Mouse (Mus musculus) lung, embryonic 14.5 days (tissue): Measurements from ENCODE around the gene Grifin. TPM values are rescaled to one million over a fixed set of nuclear protein-coding genes. Genes with fewer than 3 reads are reported as not detected.

Experiments
- ATAC-seq: fragments of 200-750 bp; cut with Nextera tagmentation; 2 replicates; pipeline ENCODE4 v1.8.0; 2017; ENCODE audit warnings: mild to moderate bottlenecking, moderate TSS enrichment, moderate library complexity; ENCODE audit not compliant: insufficient read depth
- DNase-seq: peaks from one replicate; pipeline ENCODE4 v3.0.0-alpha.2; 2015
- H3K27ac ChIP-seq: fragments of 300-500 bp; sonication (generic); 2 replicates; pipeline ENCODE4 v1.5.1; 2014; ENCODE audit warnings: low read depth, mild to moderate bottlenecking, moderate library complexity
- H3K27me3 ChIP-seq: fragments of 300-500 bp; sonication (generic); 2 replicates; pipeline ENCODE4 v1.6.1; 2014; ENCODE audit warnings: low read length, control low read depth; ENCODE audit not compliant: insufficient read depth
- H3K36me3 ChIP-seq: fragments of 300-500 bp; sonication (generic); 2 replicates; pipeline ENCODE4 v1.6.1; 2014; ENCODE audit warnings: control low read depth; ENCODE audit not compliant: insufficient read depth
- H3K4me1 ChIP-seq: fragments of 300-500 bp; sonication (generic); 2 replicates; pipeline ENCODE4 v1.6.1; 2014; ENCODE audit warnings: antibody characterized with exemption, control low read depth; ENCODE audit not compliant: insufficient read depth
- H3K4me2 ChIP-seq: fragments of 300-500 bp; sonication (generic); 2 replicates; pipeline ENCODE4 v1.6.1; 2014; ENCODE audit warnings: mild to moderate bottlenecking
- H3K4me3 ChIP-seq: fragments of 300-500 bp; sonication (generic); 2 replicates; pipeline ENCODE4 v1.5.1; 2014; ENCODE audit warnings: low read depth, low read length
- H3K9ac ChIP-seq: fragments of 300-500 bp; sonication (generic); 2 replicates; pipeline ENCODE4 v1.6.1; 2014
- H3K9me3 ChIP-seq: fragments of 300-500 bp; sonication (generic); 2 replicates; pipeline ENCODE4 v1.6.1; 2016; ENCODE audit warnings: low read depth, low read length, control low read depth
- CTCF ChIP-seq: IDR thresholded peaks from 2 replicates; pipeline ENCODE4 v1.5.1; 2016; ENCODE audit warnings: antibody characterized with exemption, low read depth
- WGBS: fragments of 180-500 bp; shearing (Covaris S2); extraction: QIAGEN DNeasy Blood & Tissue Kit; methylation state at CpG from one replicate; pipeline ENCODE4 v1.1.7; 2014; 5-methylcytosine and 5-hydroxymethylcytosine counted together
- polyA plus RNA-seq: library from polyadenylated mRNA; unstranded; fragments of >200 nt; fragmentation: Nextera tagmentation; extraction: Ambion mirVana; gene quantifications from 2 replicates; pipeline ENCODE4 v1.2.1, GENCODE M21; 2014

The Grifin gene
- polyA plus RNA-seq, 1 experiment from 2014 or later = not detected

DNA sequence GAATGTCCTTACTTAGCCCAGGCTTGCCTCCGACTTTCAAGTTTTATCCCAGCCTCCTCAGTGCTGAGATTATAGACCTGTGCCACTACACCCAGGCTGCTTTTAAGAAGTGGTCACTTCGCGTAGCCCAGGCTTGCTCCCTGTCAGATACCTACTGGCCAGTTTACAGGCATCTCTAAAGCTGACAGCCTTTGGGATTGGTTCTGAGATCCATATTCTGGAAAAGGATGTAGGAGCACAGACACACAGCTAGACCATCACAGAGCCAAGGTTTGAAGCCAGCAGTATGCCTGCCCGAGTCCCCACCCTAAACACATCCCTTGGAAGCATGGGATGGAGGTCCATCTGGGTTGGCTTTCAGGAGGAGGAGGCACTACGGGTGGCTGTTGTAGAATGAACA lies 2.9 kb upstream of the Grifin start:
- Histone ChIP-seq H3K9ac (no peak overlapping the region), H3K27ac (no peak overlapping the region), H3K4me2 (no peak overlapping the region), H3K4me3 (no peak overlapping the region), H3K27me3 (no peaks in the 10 kb centered on the region), H3K9me3 (no peaks in the 10 kb centered on the region), H3K4me1 (peaks cover 9% of the 10 kb centered on the region), H3K36me3 (no peaks in the 10 kb centered on the region)
- WGBS = 89% methylated on average over 5 of the region's 5 CpGs
- DNase-seq (no peak), ATAC-seq (no peak)
- no peak for TF ChIP-seq CTCF

GRCm38 (mm10) chr5:140567321-140567720 lies 2.5 kb upstream of the Grifin start:
- Histone ChIP-seq H3K27me3 (no peaks in the 10 kb centered on the region), H3K4me1 (peaks cover 9% of the 10 kb centered on the region), H3K36me3 (no peaks in the 10 kb centered on the region), H3K4me2 (no peak overlapping the region), H3K9ac (no peak overlapping the region), H3K9me3 (no peaks in the 10 kb centered on the region), H3K4me3 (no peak overlapping the region), H3K27ac (no peak overlapping the region)
- TF ChIP-seq CTCF = no peak
- WGBS = 47% methylated on average over 11 of the region's 11 CpGs
- DNase-seq = peak; percentile 58
- peak; percentile 39; the same call in 1 of the 2 replicates for ATAC-seq

- no peak overlapping the region for H3K9ac ChIP-seq
- WGBS = 52% methylated on average over 4 of the region's 4 CpGs
- no peak for ATAC-seq
- H3K4me2 ChIP-seq = no peak overlapping the region
- H3K4me3 ChIP-seq = no peak overlapping the region
- TF ChIP-seq CTCF = no peak
- H3K4me1 ChIP-seq = peaks cover 9% of the 10 kb centered on the region
- no peak for DNase-seq
- no peaks in the 10 kb centered on the region for H3K9me3 ChIP-seq
- H3K27ac ChIP-seq = no peak overlapping the region; the same call in 1 of the 2 replicates
- no peaks in the 10 kb centered on the region for H3K36me3 ChIP-seq
- H3K27me3 ChIP-seq = no peaks in the 10 kb centered on the region
Measured at GRCm38 (mm10) chr5:140566271-140566670, 1.4 kb upstream of the Grifin start.

DNA sequence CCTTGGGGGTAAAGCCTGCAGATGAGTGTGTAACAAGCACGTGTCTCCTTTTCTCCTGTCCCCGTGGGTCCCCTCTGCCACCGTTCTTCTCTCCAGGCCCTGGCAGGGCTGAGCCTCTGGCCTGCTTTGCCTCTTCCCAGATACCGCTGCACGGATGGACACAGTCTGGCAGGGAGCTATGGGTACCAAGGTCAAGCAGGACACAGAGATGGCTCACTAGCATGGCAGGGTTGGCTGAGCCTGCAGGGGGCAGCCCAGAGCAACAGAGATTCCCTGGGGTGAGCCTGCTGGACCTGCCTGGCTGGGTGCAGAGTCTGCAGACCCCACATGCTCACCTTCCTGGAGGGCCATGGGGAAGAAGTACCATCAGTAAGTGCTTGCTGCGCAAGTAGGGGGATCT lies 985 bp upstream of the Grifin start:
- TF ChIP-seq CTCF = peak; percentile 74
- ATAC-seq = peak; percentile 12; the same call in 1 of the 2 replicates
- H3K27me3 ChIP-seq = no peaks in the 10 kb centered on the region
- no peaks in the 10 kb centered on the region for H3K36me3 ChIP-seq
- H3K4me2 ChIP-seq = no peak overlapping the region
- H3K9me3 ChIP-seq = no peaks in the 10 kb centered on the region
- H3K27ac ChIP-seq = no peak overlapping the region; the same call in 1 of the 2 replicates
- 72% methylated on average over 6 of the region's 6 CpGs for WGBS
- no peak overlapping the region for H3K4me3 ChIP-seq
- H3K9ac ChIP-seq = no peak overlapping the region
- peaks cover 9% of the 10 kb centered on the region for H3K4me1 ChIP-seq
- DNase-seq = peak; percentile 50

- no peaks in the 10 kb centered on the region for H3K27me3 ChIP-seq
- H3K9me3 ChIP-seq = no peaks in the 10 kb centered on the region
- H3K4me3 ChIP-seq = no peak overlapping the region
- DNase-seq (peak; percentile 61), ATAC-seq (peak; percentile 49; the same call in 1 of the 2 replicates)
- peaks cover 9% of the 10 kb centered on the region for H3K4me1 ChIP-seq
- TF ChIP-seq CTCF = no peak
- no peak overlapping the region for H3K4me2 ChIP-seq
- H3K27ac ChIP-seq = no peak overlapping the region; the same call in 1 of the 2 replicates
- no peak overlapping the region for H3K9ac ChIP-seq
- 27% methylated on average over 5 of the region's 5 CpGs for WGBS
- no peaks in the 10 kb centered on the region for H3K36me3 ChIP-seq
Measured at GRCm38 (mm10) chr5:140565451-140565850, 580 bp upstream of the Grifin start.

DNA sequence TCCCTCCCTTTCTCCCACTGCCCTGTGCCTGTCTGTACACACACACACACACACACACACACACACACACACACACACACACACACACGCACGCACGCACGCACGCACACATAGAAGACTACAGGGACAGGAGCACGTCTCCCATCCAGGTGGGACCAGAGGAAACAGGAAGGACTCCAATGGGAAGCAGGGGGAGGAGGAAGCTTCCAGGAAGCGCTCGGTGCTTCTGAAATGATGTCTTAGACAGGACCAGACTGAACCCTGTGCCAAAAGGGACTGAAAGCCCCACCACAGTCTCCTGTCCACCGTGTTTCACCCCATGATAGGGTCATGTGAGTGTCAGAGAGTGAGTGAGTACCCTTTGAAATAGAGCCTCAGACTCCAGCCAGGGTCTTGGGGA lies 2.3 kb downstream of the Grifin start:
- H3K36me3 ChIP-seq = no peaks in the 10 kb centered on the region
- no peak for ATAC-seq
- 71% methylated on average over 9 of the region's 9 CpGs for WGBS
- peaks cover 3% of the 10 kb centered on the region; the same call in 1 of the 2 replicates for H3K4me1 ChIP-seq
- no peak overlapping the region for H3K9ac ChIP-seq
- no peak overlapping the region for H3K4me2 ChIP-seq
- TF ChIP-seq CTCF = no peak
- H3K4me3 ChIP-seq = no peak overlapping the region
- H3K27me3 ChIP-seq = no peaks in the 10 kb centered on the region
- H3K27ac ChIP-seq = no peak overlapping the region
- no peaks in the 10 kb centered on the region for H3K9me3 ChIP-seq
- DNase-seq = no peak

DNA sequence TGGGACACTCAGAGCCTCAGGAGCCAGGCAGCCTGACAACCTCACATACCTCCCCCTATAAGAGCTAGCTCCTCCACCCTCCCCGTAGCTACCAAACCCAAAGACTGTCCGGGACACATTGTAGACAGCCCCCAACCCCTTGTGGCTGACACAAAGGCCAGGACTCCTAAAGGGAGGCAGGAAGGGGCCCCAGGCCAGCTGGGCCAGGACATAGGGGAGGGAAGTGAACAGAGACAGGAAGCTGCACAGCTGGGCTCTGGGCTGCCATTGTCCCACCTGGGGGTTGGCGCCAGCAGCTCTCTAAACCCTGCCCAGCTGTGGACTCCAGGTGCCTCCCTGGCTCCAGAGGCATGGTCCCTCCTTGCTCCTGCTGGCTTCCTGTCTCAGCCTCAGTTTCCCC lies 8.0 kb downstream of the Grifin start:
- no peak for TF ChIP-seq CTCF
- H3K4me3 ChIP-seq = no peak overlapping the region
- H3K36me3 ChIP-seq = no peaks in the 10 kb centered on the region
- no peaks in the 10 kb centered on the region for H3K27me3 ChIP-seq
- H3K4me2 ChIP-seq = no peak overlapping the region
- 56% methylated on average over 3 of the region's 3 CpGs for WGBS
- H3K27ac ChIP-seq = no peak overlapping the region
- no peaks in the 10 kb centered on the region for H3K4me1 ChIP-seq
- no peak overlapping the region for H3K9ac ChIP-seq
- DNase-seq (peak; percentile 33), ATAC-seq (no peak; the same call in 1 of the 2 replicates)
- no peaks in the 10 kb centered on the region for H3K9me3 ChIP-seq

GRCm38 (mm10) chr5:140553719-140554118 lies 11.2 kb downstream of the Grifin start:
- no peak for ATAC-seq
- Histone ChIP-seq H3K9me3 (no peaks in the 10 kb centered on the region), H3K9ac (no peak overlapping the region), H3K4me1 (no peaks in the 10 kb centered on the region), H3K4me2 (no peak overlapping the region), H3K27me3 (no peaks in the 10 kb centered on the region), H3K4me3 (no peak overlapping the region), H3K36me3 (no peaks in the 10 kb centered on the region), H3K27ac (no peak overlapping the region)
- no peak for DNase-seq
- no peak for TF ChIP-seq CTCF
- WGBS = 84% methylated on average over 7 of the region's 7 CpGs
